Mouse (Mus musculus): ENCODE measurements at regions not wholly inside any gene's neighbourhood (a gene's known extent, or its start where the extent isn't known, plus 50 kb on each side); places are given as distances from the start of the nearest gene placed in this dataset.

DNA sequence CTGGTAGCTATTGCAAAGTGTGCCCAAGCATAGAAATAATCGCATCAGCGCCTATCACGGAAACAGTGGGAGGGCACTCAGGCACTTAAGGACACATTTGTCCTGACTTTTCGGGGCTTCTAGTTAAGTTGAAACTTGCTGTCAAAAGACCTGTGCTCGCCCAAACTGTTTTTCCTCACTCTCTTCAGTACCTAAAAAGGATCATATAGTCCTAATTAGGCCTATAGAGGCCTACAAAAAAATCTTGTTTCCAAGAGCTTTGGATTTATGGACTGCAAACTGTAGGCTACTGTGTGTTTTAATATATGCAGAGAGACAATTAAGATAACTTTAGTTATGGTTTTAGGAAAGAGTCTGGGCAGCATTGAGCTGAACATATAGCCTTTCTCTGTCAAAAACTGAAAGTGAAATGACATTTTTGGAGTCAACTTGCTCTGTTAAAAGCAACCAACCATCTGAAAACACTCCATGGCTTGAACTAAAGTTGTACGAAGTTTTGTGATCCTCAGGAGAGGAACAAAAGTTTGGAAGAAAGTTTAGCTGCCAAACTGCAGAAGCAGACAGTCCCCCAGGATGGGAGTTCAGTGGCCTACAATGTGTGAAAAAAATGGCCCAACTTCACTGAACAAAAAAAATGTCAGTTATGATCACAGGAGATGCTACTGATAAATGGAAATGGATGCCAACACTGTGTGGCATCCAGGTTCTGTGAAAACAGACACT is 55.9 kb upstream of the Shisa3 start:
- no peak for TF ChIP-seq CTCF (IDR thresholded peaks at IDR 0.05)
- TF ChIP-seq EP300 (IDR thresholded peaks at IDR 0.05) = no peak
